Mouse (Mus musculus) monocyte, adult 5-6 weeks (primary cell): ENCODE measurements around the gene Anapc15. TPM values are rescaled to one million over a fixed set of nuclear protein-coding genes. Genes with fewer than 3 reads are reported as not detected.

Source experiments
- ATAC-seq: fragments of 153-309, 156-312 bp; replicated peaks from 2 replicates; pipeline ENCODE4 v1.8.0; 2017; ENCODE audit warnings: mild to moderate bottlenecking; ENCODE audit not compliant: low TSS enrichment, insufficient number of reproducible peaks, severe bottlenecking, poor library complexity, low FRiP score
- total RNA-seq: library from RNA; stranded (forward); fragments of 200-1000, 200-491, 200-594 nt; gene quantifications from 3 replicates; pipeline ENCODE4 v1.2.3, GENCODE M21; 2017

Anapc15 gene
- 42.5 to 46.2 TPM (median 43.1 TPM) in 3 replicates for total RNA-seq

- no peak for ATAC-seq
These were observed at the start of gene Anapc15 for GRCm38 (mm10) chr7:101863415-101863814. Gene Anapc15, plus strand, starts transcription at chr7:101863715.

DNA sequence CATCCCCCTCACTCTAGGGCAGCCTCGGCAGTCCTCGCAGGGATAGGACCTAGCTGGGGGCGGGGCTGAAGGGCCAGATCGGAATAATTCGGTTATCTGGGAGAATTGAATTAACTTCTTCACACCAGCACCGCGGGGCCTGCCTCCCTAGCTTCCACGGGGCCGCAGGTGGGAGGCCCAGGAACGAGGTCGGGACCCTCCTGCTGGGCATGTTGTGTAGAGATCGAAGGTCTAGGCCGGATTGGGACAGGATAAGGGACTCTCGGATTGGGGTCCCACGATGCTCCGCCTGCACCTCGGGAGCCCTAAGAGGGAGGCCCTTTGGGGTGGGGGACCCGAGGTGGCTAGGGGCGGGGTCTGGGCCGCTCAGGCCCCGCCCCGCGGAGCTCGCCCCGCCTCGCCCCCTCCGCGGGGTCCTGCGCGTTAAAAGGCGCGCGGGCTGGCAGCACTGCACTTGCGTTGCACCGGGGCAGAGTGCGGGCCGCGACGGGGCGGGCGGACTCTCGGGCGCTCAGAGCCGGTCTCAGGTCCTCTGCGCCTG is 45.6 kb upstream of the Anapc15 start, which contains the start of gene Phox2a:
Phox2a (plus strand) TSS at position 453 of the 541 bp plus-strand sequence.
- ATAC-seq: no peak

DNA sequence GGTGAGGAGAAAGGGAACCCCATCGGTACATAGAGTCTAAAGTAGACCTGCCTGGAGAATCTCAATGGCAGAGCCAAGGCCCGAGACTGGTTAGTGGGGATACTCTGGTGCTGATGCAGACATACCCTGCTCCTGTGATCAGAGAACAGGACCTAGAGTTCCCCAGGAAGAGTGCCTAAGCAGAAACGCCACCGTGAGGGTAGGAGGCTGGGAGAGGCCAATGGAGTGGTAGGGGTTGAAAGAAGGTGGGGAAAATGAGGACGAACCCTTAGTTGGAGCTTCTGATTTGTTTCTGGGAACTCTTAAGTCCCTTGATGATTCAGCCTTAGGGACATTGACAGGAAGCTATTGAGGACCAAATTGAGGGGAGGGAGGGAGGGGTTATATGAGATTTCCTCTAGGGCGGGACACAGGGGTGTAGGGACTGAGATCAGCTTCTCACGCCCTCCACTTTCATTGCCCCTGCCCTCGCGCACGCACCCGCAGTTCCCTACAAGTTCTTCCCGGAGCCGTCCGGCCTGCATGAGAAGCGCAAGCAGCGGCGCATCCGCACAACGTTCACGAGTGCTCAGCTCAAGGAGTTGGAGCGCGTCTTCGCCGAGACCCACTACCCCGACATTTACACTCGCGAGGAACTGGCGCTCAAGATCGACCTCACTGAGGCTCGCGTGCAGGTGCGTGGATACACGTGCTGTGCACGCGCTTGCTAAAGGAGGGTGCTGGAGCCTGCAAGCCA is 43.1 kb upstream of the Anapc15 start:
- ATAC-seq: no peak

- no peak for ATAC-seq
These were observed 41.7 kb upstream of the Anapc15 start for GRCm38 (mm10) chr7:101821571-101822501.

DNA sequence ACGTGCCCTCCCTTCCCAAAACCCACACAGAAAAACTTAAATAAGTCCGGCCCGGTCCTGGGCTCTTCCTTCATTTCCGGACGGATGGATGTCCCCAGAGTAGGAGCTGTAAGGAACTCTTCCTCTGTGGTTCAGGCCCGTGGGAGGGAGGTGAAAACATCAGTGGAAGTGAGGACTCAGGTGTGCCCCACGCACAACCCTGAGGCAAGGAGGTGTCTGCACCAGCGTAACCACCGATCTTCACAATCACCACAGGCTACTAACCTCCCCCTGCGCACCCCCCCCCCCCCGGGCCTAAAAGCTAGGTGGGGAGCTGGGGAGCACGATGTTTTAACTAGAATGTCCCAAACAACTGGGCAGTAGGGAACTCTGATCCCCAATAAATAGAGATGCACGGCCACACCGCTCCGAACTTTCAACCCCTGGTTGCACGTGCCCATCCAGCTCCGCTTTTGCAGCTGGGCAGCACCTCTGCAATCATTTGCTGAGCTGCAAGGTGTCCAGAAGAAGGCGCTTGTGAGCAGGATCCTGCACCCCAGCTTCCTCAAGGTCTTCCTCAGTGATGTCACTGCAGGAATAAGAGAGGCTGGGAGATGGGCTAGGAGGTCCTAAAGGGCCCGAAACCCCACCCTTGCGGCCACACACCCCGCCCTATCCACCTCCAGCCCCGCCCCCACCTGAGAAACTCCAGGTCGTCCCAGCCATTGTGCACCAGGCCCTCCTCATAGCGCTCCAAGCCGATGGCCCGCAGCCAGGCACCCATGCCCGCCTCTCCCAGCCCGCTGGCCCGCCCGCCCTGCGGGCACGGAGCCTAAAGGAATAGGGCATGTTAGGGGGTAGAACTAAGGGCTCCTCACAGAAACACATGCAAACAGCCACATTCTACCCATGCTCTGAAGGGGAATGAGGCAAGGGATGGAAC is 40.4 kb upstream of the Anapc15 start:
- no peak for ATAC-seq

- ATAC-seq: no peak
These were observed 39.5 kb upstream of the Anapc15 start for GRCm38 (mm10) chr7:101823758-101824630.

GRCm38 (mm10) chr7:101830373-101830772 is 33.1 kb upstream of the Anapc15 start:
- ATAC-seq: no peak

GRCm38 (mm10) chr7:101831437-101831836 is 32.1 kb upstream of the Anapc15 start:
- ATAC-seq: no peak

- ATAC-seq: no peak
These were observed 31.1 kb upstream of the Anapc15 start for GRCm38 (mm10) chr7:101832372-101832771.

- ATAC-seq: no peak
These were observed 30.2 kb upstream of the Anapc15 start for GRCm38 (mm10) chr7:101833352-101833751.

DNA sequence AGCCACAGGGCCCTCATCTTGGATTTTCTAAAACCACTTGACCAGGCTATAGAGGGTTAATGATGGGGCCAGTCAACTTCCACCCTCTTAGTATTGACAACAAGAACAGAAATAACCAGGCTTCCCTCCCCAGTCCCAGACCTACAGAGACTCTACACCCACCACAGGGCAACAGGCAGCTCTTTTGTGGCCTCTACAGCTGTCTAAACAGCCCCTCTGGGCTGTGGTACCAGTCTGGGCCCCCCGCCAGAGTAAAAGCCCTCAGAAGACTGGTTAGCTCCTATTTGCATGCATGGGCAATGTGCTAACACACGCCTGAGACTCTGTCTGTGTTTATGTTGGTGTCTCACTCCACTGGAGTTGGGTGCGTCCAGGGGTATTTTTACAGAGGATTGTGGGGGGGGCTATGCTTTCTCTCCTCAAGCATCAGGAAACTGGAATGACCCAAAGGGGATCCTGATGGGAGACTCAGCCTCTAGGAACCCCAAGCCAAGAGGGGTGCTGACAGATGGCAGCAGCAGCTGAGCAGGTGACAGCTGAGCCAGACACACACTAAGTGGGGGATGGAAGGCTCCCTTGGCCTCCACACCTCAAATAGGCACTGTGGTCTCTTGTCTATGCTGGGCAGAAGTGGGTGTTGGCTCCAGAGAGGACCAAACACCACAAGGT is 29.5 kb upstream of the Anapc15 start:
- ATAC-seq: no peak

DNA sequence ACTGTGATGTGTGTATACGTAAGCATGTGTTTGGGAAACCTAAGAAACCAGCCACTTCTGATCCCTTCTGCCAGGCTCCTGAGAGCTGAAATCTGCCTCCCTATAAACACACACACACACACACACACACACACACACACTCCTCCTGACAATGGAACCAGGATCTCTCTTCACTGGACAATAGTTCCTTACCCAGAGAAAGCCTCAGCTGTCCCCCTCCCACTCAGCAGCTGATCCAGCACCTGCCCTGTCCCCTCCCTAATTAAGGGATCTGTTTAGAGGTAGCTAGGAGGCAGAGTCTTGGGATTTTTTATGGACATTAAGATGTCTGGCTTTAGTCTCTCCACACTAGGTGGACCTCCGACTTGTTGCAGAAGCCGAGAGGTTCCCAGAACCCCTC is 28.6 kb upstream of the Anapc15 start:
- ATAC-seq: no peak

DNA sequence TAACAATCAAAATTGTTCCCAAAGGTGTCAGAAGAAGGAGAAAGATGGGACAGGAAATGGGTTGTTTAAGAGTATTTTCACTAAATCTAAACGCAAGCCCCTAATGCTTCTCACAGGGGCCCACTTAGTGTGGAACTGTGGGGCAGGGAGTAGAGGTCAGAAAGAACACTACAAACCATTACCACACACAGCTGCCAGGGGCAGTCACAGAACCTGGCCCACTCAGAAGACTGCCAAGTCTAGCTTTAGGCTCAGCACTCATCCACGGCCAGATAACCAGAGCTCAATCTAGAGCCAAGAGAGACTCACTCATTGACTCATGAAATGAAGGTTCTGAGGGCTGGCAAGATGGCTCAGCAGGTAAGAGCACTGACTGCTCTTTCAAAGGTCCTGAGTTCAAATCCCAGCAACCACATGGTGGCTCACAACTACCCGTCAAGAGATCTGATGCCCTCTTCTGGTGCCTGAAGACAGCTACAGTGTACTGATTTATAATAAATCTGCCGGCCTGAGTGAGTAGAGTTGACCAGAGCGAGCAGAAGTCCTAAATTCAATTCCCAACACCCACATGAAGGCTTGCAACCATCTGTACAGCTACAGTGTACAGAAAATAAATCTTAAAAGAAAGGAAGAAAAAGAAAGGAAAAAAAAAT is 27.9 kb upstream of the Anapc15 start:
- no peak for ATAC-seq

- 0 out of 2 replicates have a peak, but pooled peaks have one; percentile 7 for ATAC-seq
These were observed 27.0 kb upstream of the Anapc15 start for GRCm38 (mm10) chr7:101836271-101837153.

DNA sequence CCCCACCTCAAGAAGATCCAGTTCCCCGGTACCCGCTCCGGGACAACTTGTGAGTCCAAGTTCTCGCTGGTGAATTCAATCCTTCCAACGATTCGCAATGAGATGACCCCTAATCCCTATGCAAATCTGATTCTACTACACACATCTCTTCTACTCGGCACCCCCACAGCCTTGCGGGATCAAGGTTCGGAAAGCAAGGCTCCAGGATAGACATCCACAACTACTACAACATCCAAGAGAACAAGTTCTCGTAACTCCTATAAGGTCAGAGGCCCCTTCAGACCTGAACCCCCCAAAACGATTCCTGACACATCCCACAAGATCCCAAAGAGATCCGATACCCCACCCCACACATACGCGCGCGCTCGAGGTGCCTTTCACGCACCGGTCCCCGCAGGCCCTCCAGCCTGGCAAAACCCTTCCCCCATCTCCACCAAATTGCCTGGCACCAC is 26.3 kb upstream of the Anapc15 start:
- ATAC-seq: 0 out of 2 replicates have a peak, but pooled peaks have one; percentile 2
